Mouse (Mus musculus): ENCODE data around the gene Nubp2. TPM values are rescaled to one million over a fixed set of nuclear protein-coding genes. Genes with fewer than 3 reads are reported as not detected.

Nubp2 gene
- total and polyA plus RNA-seq, 3 experiments = 70.9 to 124 (median 89.1) TPM

DNA sequence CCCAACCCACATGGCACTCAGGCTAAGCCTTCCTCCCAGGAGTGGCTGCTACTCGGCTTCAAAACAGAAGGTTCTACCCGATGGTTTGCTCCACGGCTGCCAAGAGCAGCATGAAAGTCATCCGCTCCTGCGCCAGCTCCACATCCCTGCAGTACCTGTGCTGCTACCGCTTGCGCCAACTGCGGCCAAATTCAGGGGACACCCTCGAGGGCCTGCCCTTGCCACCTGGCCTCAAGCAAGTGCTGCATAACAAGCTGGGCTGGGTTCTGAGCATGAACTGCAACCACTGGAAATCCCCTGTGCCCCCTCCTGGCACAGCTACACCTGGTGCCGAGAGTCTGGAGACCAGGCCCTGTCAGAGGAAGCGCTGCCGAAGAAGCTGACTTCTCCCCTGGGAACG lies 5.2 kb upstream of the Nubp2 start:
- no peaks in the 10 kb centered on the region for H3K27me3 ChIP-seq (replicated peaks)
- H3K36me3 ChIP-seq (replicated peaks in 1 of 2; ENCODE audit: control insufficient read depth in 1 of 2, insufficient read depth in 1 of 2, low read length in 1 of 2) = peaks cover 41 to 59% of the 10 kb centered on the region in 2 experiments
- no peak overlapping the region for H3K4me2 ChIP-seq (ENCODE audit: insufficient read depth, low read depth, poor library complexity, severe bottlenecking)
- H3K4me1 ChIP-seq (ENCODE audit: control insufficient read depth in 1 of 2, insufficient read depth in 2 of 2) = peaks cover 9 to 74% of the 10 kb centered on the region in 2 experiments
- no peak overlapping the region for H3K27ac ChIP-seq (ENCODE audit: insufficient read depth, low read depth)
- H3K4me3 ChIP-seq (replicated peaks in 1 of 3; ENCODE audit: low read depth in 2 of 3, low read length in 2 of 3, poor library complexity in 1 of 3) = no peak overlapping the region
- TF ChIP-seq USF2 (conservative IDR thresholded peaks at IDR 0.05; ENCODE audit: low read depth, low read length) = no peak
- DNase-seq (ENCODE audit: extremely low read depth) = peak; percentile 46
- no peak overlapping the region for H3K9ac ChIP-seq (ENCODE audit: insufficient read depth, low read depth)
- no peaks in the 10 kb centered on the region for H3K9me3 ChIP-seq (replicated peaks; ENCODE audit: low read length)
- dilution Hi-C loops (cut with MboI; ENCODE audit: extremely low pct_ligation_motif_present, extremely low pct_unique_long_range_greater_than_20kb, low sequenced_read_pairs) (no loop called here), in situ Hi-C loops (cut with MboI; ENCODE audit: low pct_ligation_motif_present, low pct_unique_long_range_greater_than_20kb, low sequenced_read_pairs) (no loop called here)
- peaks cover 20% of the 10 kb centered on the region for H3K79me2 ChIP-seq (replicated peaks; ENCODE audit: control insufficient read depth, extremely low read depth, insufficient read depth, poor library complexity, severe bottlenecking)

DNA sequence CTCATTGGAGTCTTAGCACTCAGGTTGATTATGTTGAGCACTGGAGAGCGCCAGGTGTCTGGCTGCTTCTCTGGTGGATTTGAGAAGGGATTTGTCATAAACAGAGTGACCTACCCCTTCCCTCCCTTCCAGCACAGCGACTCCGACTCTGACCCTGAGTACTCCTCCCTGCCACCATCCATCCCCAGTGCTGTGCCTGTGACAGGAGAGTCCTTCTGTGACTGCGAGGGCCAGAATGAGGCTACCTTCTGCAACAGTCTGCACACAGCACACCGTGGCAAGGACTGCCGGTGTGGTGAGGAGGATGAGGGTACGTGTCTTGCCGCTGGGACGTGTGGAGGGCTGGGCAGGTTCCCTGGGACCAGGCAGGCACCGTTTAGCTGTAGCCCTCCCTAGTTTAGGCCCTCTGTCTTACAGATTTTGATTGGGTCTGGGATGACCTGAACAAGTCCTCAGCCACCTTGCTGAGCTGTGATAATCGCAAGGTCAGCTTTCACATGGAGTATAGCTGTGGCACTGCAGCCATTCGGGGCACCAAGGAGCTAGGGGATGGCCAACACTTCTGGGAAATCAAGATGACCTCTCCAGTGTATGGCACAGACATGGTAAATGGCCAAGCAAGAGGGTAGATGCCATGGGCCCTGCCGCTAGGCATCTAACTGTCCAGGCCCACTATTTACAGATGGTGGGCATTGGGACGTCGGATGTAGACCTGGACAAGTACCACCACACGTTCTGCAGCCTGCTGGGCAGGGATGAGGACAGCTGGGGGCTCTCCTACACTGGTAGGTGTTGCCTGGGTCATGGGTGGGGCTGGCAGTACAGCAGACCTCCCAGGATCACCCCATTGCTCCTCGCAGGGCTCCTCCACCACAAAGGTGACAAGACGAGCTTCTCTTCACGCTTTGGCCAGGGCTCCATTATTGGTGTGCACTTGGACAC lies 4.3 kb upstream of the Nubp2 start:
- Histone ChIP-seq H3K4me1 (ENCODE audit: control insufficient read depth in 1 of 2, insufficient read depth in 2 of 2) (peaks cover 9 to 73% of the 10 kb centered on the region in 2 experiments), H3K4me2 (ENCODE audit: insufficient read depth, low read depth, poor library complexity, severe bottlenecking) (no peak overlapping the region), H3K27ac (ENCODE audit: insufficient read depth, low read depth) (0 out of 2 replicates have a peak overlapping the region, but pooled peaks have one; percentile 18), H3K79me2 (replicated peaks; ENCODE audit: control insufficient read depth, extremely low read depth, insufficient read depth, poor library complexity, severe bottlenecking) (peaks cover 22% of the 10 kb centered on the region), H3K9me3 (replicated peaks; ENCODE audit: low read length) (no peaks in the 10 kb centered on the region), H3K36me3 (replicated peaks in 1 of 2; ENCODE audit: control insufficient read depth in 1 of 2, insufficient read depth in 1 of 2, low read length in 1 of 2) (peaks cover 41 to 57% of the 10 kb centered on the region in 2 experiments), H3K4me3 (replicated peaks in 1 of 3; ENCODE audit: low read depth in 2 of 3, low read length in 2 of 3, poor library complexity in 1 of 3) (no peak overlapping the region), H3K27me3 (replicated peaks) (no peaks in the 10 kb centered on the region), H3K9ac (ENCODE audit: insufficient read depth, low read depth) (no peak overlapping the region)
- DNase-seq (ENCODE audit: extremely low read depth) = no peak
- TF ChIP-seq POLR2AphosphoS2 (IDR thresholded peaks at IDR 0.05; ENCODE audit: low read depth, low read length) (peak; percentile 8; the same call in 1 of the 2 replicates), MAFK (IDR thresholded peaks at IDR 0.05; ENCODE audit: insufficient replicate concordance, low read length) (no peak), CHD2 (IDR thresholded peaks at IDR 0.05; ENCODE audit: low read length) (0 out of 2 replicates have a peak, but pooled peaks have one; percentile 18)
- dilution Hi-C loops (cut with MboI; ENCODE audit: extremely low pct_ligation_motif_present, extremely low pct_unique_long_range_greater_than_20kb, low sequenced_read_pairs) (no loop called here), in situ Hi-C loops (cut with MboI; ENCODE audit: low pct_ligation_motif_present, low pct_unique_long_range_greater_than_20kb, low sequenced_read_pairs) (no loop called here)

DNA sequence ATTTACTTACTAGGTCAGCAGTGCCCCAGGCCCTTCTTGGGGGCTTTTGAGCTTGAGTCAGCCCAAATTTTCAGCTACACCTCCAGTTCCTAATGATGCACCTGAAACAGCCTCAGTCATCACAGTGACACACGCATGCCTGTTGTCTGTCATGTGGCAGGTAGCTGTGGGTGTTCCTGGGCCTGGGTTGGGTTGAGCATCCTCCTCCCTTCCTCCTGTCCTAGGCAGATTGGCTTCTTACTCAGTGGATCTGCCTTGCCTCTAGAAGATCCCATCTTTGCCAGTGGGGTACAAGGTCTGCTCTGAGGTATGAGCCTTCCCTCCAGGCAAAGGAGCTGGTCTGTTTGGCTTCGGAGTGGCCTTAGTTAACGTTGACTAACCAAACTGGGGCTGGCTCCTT lies 2.7 kb upstream of the Nubp2 start:
- Histone ChIP-seq H3K36me3 (replicated peaks in 1 of 2; ENCODE audit: control insufficient read depth in 1 of 2, insufficient read depth in 1 of 2, low read length in 1 of 2) (peaks cover 52 to 73% of the 10 kb centered on the region in 2 experiments), H3K9ac (ENCODE audit: insufficient read depth, low read depth) (no peak overlapping the region), H3K79me2 (replicated peaks; ENCODE audit: control insufficient read depth, extremely low read depth, insufficient read depth, poor library complexity, severe bottlenecking) (peaks cover 18% of the 10 kb centered on the region), H3K27me3 (replicated peaks) (no peaks in the 10 kb centered on the region), H3K4me3 (replicated peaks in 1 of 3; ENCODE audit: low read depth in 2 of 3, low read length in 2 of 3, poor library complexity in 1 of 3) (no peak overlapping the region), H3K9me3 (replicated peaks; ENCODE audit: low read length) (no peaks in the 10 kb centered on the region), H3K27ac (ENCODE audit: insufficient read depth, low read depth) (no peak overlapping the region), H3K4me1 (ENCODE audit: control insufficient read depth in 1 of 2, insufficient read depth in 2 of 2) (peaks cover 14 to 83% of the 10 kb centered on the region in 2 experiments), H3K4me2 (ENCODE audit: insufficient read depth, low read depth, poor library complexity, severe bottlenecking) (no peak overlapping the region)
- dilution Hi-C loops (cut with MboI; ENCODE audit: extremely low pct_ligation_motif_present, extremely low pct_unique_long_range_greater_than_20kb, low sequenced_read_pairs) (no loop called here), in situ Hi-C loops (cut with MboI; ENCODE audit: low pct_ligation_motif_present, low pct_unique_long_range_greater_than_20kb, low sequenced_read_pairs) (loop anchor here (5.0 kb wide), 2 partner anchors 37 to 147 kb away; partner anchors contain the start of gene Fahd1)
- no peak for TF ChIP-seq UBTF (IDR thresholded peaks at IDR 0.05; ENCODE audit: low read depth, low read length)
- peak; percentile 26; the same call in 1 of the 2 replicates for TF ChIP-seq CHD2 (IDR thresholded peaks at IDR 0.05; ENCODE audit: low read length)
- TF ChIP-seq POLR2AphosphoS2 (IDR thresholded peaks at IDR 0.05; ENCODE audit: low read depth, low read length) = peak; percentile 20; the same call in 1 of the 2 replicates
- DNase-seq (ENCODE audit: extremely low read depth) = no peak
